Mouse (Mus musculus) adrenal gland, postnatal 10 days (tissue): ENCODE data around the gene Hoxd3. TPM values are rescaled to one million over a fixed set of nuclear protein-coding genes. Genes with fewer than 3 reads are reported as not detected.

ENCODE experiments used
- DNase-seq: peaks from one replicate; pipeline ENCODE4 v3.0.0; 2021; ENCODE audit warnings: mixed read lengths
- long read RNA-seq, 2 experiments: library from polyadenylated mRNA; stranded (forward); transcript quantifications; one replicate each; pipeline ENCODE4 v2.0.0; 2021
- total RNA-seq, 2 experiments: library from RNA; stranded (reverse); gene quantifications; 2 replicates each; pipeline ENCODE4 v1.2.3; 2021

Hoxd3 gene
- under 1 TPM; 0.33 to 0.42 TPM for total RNA-seq
- long read RNA-seq, experiment 1: 0 reads
- long read RNA-seq, experiment 2: 0 reads

GRCm38 (mm10) chr2:74711721-74712621 is at the start of gene Hoxd3, which contains the start of gene Hoxd4:
TSS of gene Hoxd3 (plus strand) at chr2:74711927.
TSS of gene Hoxd4 (plus strand) at chr2:74711929.
- peak; percentile 70 for DNase-seq

- peak; percentile 62 for DNase-seq
These were observed 48.3 kb upstream of the Hoxd3 start for GRCm38 (mm10) chr2:74663291-74663925.

- DNase-seq: no peak
These were observed 45.3 kb upstream of the Hoxd3 start for GRCm38 (mm10) chr2:74666411-74666810.

GRCm38 (mm10) chr2:74667191-74667841 is 44.4 kb upstream of the Hoxd3 start:
- DNase-seq: no peak

- DNase-seq: no peak
These were observed 43.8 kb upstream of the Hoxd3 start, which contains the start of gene Hoxd13 for GRCm38 (mm10) chr2:74667842-74668357. TSS of gene Hoxd13 (plus strand) at chr2:74668310.

GRCm38 (mm10) chr2:74668370-74669229 is 43.1 kb upstream of the Hoxd3 start:
- no peak for DNase-seq

- no peak for DNase-seq
These were observed 42.5 kb upstream of the Hoxd3 start for GRCm38 (mm10) chr2:74669230-74669578.

- no peak for DNase-seq
These were observed 42.0 kb upstream of the Hoxd3 start for GRCm38 (mm10) chr2:74669650-74670235.

GRCm38 (mm10) chr2:74670632-74671188 is 41.0 kb upstream of the Hoxd3 start:
- DNase-seq: no peak

- DNase-seq: no peak
These were observed 39.9 kb upstream of the Hoxd3 start for GRCm38 (mm10) chr2:74671847-74672246.

GRCm38 (mm10) chr2:74672481-74673362 is 39.0 kb upstream of the Hoxd3 start:
- DNase-seq: peak; percentile 63

GRCm38 (mm10) chr2:74673835-74674425 is 37.8 kb upstream of the Hoxd3 start:
- no peak for DNase-seq

- DNase-seq: no peak
These were observed 36.7 kb upstream of the Hoxd3 start, which contains the start of gene Hoxd12 for GRCm38 (mm10) chr2:74674881-74675665. TSS of gene Hoxd12 (plus strand) at chr2:74675013.

- no peak for DNase-seq
These were observed 36.0 kb upstream of the Hoxd3 start for GRCm38 (mm10) chr2:74675666-74676282.

- no peak for DNase-seq
These were observed 35.2 kb upstream of the Hoxd3 start for GRCm38 (mm10) chr2:74676376-74677052.

- no peak for DNase-seq
These were observed 34.6 kb upstream of the Hoxd3 start for GRCm38 (mm10) chr2:74677106-74677505.

- no peak for DNase-seq
These were observed 32.7 kb upstream of the Hoxd3 start, which contains the start of gene Hoxd11 for GRCm38 (mm10) chr2:74678891-74679595. TSS of gene Hoxd11 (plus strand) at chr2:74679557.
